Mouse (Mus musculus) kidney, postnatal 36 days (tissue): Measurements from ENCODE around the gene Slc25a47.

Source experiments
- DNase-seq, 2 experiments: peaks; one replicate each; pipeline ENCODE4 v3.0.0; 2021 to 2022; ENCODE audit warnings: mixed read lengths in 2 of 2

Slc25a47 gene

DNA sequence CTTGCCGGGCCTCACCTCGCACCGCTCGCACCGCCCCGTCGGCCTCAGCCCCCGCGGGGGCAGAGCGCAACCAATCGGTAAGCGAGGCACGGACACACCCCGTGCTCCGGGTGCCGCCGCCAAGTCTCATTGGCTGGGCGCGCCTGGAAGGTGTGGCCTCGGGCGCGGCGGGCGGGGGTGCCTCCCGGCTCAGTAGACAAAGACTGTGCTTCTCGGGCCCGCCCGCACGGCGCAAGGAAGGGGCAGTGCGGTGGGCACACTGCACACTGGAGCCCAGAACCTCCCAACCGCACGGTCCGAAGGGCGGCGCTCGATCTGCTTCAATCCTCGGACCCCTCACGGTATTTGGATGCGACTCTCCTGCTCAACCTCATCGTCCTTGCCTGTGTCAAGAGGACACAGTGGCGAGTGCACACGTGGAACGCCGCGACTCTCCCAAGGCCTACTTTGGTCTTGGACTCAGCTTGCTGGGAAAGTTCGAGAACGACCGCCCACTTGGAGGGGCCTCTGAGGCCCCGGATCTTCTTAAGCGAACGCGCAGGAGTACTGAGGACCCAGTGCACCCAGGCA is at the start of gene Slc25a47, which contains the start of gene Slc25a29:
Gene Slc25a47 (plus strand): TSS at position 207 of the 570 bp plus-strand sequence.
Gene Slc25a29 (minus strand): TSS at position 44 of the 570 bp plus-strand sequence.
- peak; percentile 98 for DNase-seq

DNA sequence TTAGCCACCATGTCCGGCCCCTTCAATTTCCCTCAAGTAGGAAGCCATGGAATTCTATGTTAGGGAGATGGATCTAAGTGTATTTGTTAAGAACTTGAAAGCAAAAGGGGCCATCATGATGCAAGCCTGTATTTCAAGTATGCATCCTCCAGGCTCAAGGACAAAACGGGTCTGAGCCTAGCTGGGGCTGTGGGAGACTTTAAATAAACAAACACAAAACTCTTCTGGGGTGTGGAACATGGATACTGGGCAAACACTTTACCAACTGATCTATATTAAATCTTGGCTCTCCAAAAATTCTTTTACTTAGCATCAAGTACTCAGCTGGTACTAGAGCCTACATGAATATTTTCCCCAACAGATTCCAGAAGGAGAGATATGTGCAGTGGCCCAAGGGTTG is 48.5 kb upstream of the Slc25a47 start:
- DNase-seq: no peak

DNA sequence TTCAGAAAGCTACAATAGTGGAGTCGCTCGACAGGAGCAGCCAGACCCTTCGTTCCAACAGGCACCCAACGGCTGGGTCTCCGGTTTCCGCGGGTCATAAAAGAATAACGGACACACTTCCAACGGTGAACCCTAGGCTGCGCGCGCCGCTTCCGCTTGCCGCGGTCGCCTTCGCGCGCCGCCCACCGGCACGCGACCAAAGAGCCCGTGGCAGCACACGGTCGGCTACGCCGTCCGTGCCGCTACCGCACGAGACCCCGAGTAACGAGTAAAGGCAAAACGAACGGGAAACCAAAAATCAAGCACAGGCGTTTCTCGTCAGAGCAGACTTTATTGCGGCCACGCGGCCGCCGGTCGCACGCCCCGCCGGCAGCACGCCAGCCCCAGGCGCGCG is 43.7 kb upstream of the Slc25a47 start:
- peak; percentile 87 to 92 for DNase-seq

DNA sequence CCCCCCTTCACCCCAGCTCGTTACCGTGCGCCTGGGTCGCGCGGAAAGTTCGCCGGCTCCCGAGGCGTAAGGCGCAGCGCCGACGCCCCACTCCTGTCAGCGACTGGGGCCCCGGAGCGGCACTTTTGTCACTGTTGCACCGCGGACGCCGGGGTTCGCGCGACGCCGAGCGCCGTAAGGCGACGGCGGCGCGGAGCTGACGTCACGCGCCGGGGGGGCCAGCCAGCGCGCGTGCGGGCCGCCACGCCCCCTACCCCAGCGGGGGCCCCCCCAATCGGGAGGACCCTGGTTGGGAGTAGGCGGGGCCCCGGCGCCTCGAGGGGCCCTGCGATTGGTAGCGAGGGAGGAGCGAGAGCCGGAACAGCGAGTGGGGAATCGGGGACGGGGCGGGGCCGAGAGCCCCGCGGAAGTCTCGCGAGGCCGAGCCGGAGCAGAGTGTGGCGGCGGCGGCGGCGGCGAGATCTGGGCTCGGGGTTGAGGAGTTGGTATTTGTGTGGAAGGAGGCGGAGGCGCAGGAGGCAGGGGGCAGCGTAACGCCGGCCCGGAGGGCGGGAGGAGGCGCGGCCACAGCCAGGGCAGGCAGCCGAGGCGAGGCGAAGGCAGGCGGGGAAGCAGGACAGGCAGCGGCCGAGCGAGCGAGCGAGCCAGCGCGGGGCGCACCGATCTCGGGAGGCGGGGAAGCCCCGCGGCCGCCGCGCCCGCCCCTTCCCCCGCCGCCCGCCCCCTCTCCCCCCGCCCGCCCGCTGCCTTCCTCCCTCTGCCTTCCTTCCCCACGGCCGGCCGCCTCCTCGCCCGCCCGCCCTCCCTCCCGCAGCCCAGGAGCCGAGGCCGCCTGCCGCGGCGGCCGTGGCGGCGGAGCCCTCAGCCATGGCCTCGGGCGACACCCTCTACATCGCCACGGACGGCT is 43.0 kb upstream of the Slc25a47 start, which contains the start of gene Yy1:
Gene Yy1 (plus strand): TSS at position 428 of the 907 bp plus-strand sequence.
- peak; percentile 98 to 99 for DNase-seq

DNA sequence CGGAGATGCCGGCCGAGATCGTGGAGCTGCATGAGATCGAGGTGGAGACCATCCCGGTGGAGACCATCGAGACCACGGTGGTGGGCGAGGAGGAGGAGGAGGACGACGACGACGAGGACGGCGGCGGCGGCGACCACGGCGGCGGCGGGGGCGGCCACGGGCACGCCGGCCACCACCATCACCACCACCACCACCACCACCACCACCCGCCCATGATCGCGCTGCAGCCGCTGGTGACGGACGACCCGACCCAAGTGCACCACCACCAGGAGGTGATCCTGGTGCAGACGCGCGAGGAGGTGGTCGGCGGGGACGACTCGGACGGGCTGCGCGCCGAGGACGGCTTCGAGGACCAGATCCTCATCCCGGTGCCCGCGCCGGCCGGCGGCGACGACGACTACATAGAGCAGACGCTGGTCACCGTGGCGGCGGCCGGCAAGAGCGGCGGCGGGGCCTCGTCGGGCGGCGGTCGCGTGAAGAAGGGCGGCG is 42.3 kb upstream of the Slc25a47 start:
- DNase-seq: peak in 1 of 2 experiments; percentile 37

DNA sequence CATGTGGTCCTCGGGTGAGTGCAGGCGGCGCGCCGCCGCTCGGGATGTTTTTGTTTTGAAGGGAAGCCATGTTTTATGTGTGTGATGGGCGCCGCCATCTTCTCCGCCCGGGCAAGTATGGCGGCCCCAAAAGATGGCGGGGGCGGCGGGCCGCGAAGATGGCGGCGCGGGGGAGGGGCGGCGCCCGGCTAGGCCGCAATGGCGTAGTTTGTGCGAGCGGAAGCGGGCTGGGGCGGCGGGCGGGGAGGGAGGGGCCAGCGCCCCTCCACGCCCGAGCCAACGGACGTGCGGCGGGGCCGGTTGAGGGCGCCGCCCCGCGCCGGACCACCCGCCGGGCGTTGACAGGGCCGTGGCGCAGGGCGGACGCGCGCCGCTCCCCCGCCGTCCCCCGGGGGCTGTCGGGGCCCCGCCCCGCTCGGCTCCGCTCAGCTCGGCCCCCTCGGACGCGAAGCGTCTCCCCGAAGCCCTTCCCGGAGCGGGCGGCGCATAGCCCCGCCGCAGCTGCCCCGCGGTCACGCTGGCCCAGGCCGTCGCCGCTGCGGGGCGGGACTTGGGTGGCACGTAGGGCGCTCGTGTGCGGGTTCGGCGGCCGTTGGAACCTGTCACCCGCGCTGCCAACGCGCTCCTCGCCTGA is 41.7 kb upstream of the Slc25a47 start:
- peak; percentile 86 to 92 for DNase-seq

DNA sequence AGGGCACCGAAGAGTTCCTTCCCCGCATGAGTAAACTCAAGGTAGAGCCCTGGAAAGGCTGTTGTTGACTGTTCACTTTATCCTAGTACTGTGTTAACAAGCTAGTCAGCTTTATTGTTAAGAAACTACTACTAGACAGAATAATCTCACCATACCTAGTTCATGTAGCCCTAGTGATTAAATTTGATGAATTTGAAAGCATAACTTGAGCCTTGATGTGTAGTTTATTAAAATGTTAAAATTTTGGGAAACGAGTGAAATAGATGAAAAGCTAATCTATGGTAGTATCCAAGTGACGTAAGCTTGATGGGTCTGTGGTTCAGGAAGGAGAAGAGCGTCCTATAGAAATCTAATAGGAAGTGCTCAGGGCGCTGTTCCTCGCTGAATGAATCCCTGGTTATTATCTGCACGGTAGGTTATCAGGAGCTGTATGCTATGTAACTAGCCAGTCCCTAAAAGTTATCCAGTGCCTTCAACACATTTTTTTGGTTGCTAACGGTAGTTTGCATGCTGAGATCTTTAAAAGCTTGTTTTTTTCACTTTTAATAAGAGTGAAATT is 40.8 kb upstream of the Slc25a47 start:
- DNase-seq: no peak

DNA sequence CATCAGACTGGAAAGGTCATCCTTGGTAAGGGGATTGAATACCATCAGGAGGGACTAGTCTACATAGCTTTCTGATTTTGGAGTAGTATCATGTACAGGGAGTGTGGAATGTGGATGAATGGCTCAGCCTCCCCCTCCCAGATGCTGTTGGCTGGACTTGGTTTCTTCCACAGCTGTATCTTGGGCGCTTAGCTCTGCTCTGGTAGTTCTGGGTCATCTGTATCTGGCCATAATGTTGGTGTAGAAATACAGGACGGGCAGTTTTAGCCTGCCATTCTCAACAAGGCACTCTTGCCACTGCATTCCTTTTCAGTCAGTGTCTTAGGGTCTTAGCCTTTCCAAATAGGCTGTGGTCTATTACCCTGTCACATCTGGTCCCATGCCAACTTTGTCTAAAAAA is 34.2 kb upstream of the Slc25a47 start:
- no peak for DNase-seq

DNA sequence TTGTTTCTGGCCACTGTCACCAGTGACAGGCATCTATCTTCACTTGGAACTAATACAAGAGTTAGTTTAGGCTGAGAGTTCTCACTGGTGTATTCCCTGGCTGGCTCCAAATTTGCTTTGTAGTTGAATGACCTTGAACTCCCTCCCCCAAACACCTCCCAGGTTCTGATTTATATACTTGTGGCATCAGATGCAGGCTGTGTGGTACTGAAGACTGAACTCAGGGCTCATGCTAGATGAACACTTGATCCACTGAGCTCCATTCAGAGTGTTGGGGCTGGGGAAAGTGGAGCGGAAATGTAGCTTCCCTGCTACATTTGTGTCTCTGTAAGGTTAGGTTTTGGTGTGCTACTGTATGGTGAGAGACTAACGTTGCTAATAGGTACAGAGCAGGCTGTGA is 31.5 kb upstream of the Slc25a47 start:
- DNase-seq: no peak

DNA sequence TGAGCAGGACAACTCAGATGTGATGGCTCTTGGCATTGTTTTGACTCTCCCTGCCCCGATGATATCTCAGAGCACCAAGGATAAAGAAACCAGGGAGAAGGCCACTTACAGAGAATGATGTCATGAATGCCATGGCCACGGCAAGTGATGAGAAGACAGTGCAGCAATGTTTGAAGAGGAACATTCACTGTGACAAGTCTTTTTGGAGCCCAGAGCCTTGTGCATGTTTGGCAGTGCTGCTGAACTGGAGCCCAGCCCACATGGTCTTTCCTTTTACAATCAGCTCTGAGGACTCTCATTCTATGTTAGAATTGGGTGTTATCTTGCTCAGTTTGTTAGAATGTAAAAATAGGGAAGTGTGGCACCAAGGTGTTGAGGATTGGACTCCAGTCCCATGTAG is 27.4 kb upstream of the Slc25a47 start:
- DNase-seq: no peak

DNA sequence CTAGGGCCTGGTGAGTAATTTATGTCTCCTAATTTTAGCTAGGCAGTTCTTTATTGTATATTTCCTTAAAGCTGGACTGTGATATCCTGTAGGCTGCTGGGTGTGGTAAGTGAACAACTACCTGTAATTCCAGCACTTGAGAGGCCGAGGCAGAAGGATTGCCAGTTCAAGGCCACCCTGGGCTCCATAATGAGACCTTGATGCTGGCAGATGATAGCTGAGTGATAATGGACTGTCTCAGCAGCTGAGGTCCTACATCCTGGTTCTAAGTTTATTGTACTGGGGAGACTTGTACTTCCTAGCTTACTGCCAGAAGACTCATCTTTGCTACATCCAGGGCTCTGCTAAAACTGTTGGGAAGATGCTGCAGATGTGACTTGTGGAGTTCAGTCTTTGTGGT is 26.1 kb upstream of the Slc25a47 start:
- DNase-seq: no peak

DNA sequence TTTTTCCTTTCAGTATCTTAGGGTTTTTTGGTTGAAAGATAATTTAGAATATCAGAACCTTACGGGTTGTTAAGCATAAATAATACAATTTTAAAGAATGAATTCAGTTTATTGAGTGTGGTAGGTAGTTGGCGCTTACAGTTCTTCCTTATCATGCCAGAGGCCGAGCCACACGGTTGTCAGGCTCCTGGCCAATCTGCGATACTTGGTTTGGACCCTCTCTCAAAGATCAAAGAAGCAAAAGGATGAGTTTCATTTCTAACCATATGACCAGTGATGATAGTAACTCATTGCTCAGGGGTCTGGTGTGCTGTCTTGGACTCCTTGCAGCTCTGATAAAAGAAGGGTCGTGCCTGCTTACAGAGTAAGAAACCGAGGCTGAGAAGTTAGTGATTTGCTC is 25.5 kb upstream of the Slc25a47 start:
- DNase-seq: no peak

DNA sequence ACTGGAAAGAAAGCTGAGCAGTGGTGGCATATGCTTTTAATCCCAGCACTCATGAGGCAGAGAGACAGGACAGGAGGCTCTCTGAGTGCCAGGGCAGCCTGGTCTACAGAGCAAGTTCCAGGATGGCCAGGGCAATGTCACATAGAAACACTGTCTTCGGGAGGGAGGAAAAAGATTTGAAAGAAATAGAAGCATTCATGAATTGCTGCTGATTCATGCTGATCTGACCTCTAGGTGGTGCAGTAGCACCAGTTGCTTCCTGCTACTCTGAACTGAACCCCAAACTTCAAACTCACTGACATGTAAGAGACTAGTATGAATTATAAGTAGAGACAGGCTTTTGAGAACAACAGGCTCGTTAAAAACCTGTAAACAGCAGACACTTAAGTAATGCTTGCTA is 24.7 kb upstream of the Slc25a47 start:
- DNase-seq: peak; percentile 46 to 61

DNA sequence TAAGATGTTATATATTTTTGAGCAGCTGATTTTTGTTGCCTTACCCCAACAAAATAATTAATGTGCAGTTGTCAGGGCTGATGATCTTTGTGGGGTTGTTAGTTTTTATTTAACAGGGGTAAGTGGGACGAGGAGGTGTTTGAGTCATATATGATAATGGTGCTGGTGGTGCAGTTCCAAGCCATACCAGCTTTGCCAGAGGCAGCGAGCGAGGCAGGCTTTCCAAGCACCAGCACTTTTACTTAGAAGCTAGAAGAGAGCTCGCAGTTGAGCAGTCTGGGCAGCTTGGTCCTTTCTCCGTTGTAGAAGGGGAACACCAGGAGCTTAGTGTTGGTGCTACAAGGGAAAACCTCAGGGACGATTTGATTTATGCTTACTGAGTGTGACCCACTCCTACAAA is 23.4 kb upstream of the Slc25a47 start:
- no peak for DNase-seq

DNA sequence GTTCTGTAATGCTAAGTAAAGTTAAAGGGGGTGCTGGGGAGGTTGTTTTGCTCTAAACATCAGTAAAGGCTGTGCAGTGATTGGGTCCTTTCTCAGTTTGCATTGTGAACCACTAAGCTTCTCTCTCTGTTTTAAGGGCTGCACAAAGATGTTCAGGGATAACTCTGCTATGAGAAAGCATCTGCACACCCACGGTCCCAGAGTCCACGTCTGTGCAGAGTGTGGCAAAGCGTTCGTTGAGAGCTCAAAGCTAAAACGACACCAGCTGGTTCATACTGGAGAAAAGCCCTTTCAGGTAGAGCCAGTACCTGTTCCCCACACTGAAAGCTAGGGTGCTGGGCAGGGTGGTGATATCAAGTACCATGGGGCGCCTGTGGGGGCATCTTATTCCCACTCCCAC is 21.4 kb upstream of the Slc25a47 start:
- DNase-seq: no peak

DNA sequence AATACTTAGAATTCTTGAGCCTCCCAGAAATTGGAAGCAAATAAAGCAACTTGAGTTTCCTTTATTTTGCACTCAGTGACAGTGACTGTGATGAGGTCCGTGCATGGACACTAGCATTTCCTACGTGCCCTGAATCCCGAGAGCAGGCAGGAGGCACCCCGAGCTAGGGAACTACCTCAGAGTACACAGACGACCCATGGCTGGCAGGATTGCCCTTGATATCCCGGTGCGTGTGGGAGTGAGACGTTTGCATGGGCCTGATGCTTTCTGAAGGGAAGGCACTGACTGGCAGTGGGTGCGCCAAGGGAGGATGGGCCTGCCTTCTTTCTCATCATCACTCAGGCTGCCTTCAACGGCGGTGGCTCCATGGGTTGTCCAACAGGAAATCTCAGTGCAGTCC is 19.3 kb upstream of the Slc25a47 start:
- no peak for DNase-seq

DNA sequence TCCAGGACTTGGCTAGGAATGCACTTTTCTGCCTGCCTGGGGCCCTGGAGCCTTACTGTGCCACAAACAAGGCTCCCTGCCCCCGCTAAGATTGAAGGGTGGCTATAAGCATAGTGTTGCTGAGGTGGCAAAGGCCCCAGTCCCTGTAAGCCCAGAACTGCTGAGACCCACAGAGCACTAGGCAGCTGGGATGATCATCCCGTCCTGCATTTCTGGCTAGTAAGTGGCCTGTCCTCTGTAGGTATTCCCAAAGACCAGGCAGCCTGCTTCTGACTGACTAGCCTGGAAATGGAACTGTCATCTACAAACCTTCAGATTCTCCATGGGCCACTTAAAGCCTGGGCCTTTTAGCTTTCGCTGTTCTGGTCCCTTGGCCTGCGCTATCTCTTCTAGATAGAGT is 15.4 kb upstream of the Slc25a47 start:
- no peak for DNase-seq

DNA sequence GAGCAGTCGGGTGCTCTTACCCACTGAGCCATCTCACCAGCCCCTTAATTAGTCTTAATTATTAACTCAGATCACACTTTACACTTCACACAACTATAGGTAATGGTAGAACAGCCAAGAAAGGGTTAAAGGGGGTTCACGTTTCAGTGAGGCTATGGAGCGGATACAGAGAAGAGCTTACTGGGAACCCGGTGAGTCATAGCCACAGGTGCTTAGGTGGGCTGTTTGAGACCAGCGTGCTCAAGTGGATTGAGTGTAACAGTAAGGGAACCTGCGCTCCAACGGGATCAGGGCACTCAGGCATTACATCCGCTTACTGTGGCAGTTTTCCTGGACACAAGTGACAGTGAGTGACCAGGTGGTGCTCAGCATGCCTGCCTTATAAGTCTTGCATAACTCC is 12.8 kb upstream of the Slc25a47 start:
- peak in 1 of 2 experiments; percentile 23 for DNase-seq

DNA sequence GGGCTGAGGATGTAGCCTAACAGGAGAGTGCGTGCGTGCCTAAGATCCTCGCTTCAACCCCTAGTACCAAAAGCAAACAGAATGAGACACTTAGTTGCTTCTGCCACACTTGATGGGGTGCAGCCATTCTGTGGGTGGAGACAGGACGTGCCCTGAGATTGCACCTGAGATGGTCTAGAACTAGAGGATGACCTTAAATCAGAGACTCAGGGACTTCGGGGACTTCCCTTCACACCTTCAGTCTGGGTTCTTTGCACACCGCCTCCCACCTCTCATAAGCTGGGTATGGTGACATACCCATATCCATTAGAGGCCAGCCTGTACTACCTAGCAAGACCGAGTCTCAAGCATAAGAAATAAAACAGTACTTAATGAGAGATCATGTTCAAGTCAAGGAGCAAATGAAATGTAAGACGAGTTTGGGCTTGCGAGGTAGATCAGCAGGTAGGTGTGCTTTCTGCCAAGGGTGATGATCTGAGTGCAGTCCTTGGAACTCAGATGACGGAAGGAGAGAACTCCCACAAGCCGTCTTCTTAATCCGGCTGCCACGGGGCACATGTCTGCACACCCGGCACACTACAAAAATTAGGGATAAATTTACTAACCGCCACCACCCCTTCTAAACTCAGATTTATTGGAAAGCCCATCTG is 11.5 kb upstream of the Slc25a47 start:
- no peak for DNase-seq

DNA sequence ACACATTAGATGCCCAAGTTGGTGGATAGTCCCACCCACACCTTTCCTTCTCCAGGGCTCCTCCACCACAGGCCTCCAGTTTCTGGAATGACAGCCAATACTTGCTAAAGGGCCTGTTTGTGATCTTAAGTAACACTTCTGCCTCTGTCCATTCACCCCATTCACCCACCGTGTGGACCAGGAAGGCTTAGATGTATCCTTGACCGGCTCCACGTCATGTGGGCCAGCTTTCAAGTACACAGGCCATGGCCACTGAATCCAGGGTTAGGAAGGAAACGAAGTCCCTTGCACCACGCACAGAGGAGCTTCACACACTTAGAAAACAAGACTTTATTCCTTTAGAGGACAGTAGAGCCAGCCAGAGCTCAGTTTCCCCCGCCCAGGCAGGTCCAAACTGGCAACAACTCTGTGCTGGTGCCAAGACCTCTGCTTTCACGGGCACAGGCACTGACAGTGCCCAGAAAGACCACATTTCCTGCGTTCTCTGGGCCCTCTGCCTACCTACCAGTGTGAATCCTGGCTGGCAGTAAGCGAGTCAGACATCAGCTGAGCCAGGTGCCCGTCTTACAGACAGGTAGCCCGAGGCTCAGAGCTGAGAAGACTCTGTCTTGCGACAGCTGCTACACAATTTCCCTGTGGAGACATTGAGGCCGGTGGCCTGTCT is 10.2 kb upstream of the Slc25a47 start:
- DNase-seq: no peak

DNA sequence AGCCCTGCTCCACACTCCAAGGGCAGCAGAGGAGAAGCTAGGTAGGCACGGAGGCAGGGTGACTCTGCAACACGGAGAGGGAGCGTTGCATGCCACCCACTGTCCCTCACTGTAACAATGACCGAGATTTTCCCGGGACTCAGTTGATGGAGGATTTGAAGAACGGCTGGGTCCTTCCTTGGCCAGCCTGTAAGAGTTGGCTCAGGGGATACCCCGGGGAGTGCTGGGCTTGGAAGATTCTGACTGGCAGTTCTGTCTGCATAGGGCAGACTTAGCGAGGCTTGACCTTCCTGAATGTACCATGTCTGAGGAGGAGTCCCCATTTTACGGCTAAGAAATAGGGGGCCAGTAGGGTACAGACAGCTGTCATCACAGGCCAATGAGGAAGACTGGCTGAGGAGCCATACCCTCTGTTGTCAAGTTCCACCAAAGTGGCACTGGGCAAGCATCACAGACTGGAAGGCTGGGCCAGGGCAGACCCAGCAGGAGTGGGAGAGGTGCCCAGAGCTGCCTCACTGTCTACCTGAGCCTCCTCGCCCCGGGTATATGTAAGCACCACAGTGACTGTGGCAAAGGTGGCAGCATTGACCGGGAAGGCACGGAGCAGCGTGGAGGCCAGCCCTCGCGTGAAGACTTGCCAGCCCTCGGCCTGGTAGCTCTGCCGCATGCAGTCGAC is 9.4 kb upstream of the Slc25a47 start:
- DNase-seq: no peak
